Mouse (Mus musculus) olfactory bulb, adult 2 months (tissue): ENCODE measurements at regions not wholly inside any gene's neighbourhood (a gene's known extent, or its start where the extent isn't known, plus 50 kb on each side); places are given as distances from the start of the nearest gene placed in this dataset.

Experiments used
- CTCF ChIP-seq: fragments of 200-500 bp; IDR thresholded peaks from 2 replicates; pipeline ENCODE4 v1.5.1; 2012; ENCODE audit warnings: low read depth, mild to moderate bottlenecking, low read length, moderate library complexity; ENCODE audit not compliant: insufficient read depth
- POLR2A ChIP-seq: fragments of 200-500 bp; IDR thresholded peaks from 2 replicates; pipeline ENCODE4 v1.6.1; 2012; ENCODE audit warnings: mild to moderate bottlenecking, low read depth, low read length, moderate library complexity; ENCODE audit not compliant: insufficient read depth

GRCm38 (mm10) chr17:87570676-87571344, 65.0 kb upstream of the Epcam start:
- TF ChIP-seq POLR2A = no peak
- TF ChIP-seq CTCF = no peak
